Mouse (Mus musculus) thymus, postnatal 10 days (tissue): ENCODE measurements around the gene Ndufaf2.

ENCODE experiments used
- DNase-seq, 2 experiments: peaks; one replicate each; pipeline ENCODE4 v3.0.0; 2021; ENCODE audit warnings: low spot score in 2 of 2

Gene Ndufaf2

GRCm38 (mm10) chr13:108086036-108086435 is 72.4 kb downstream of the Ndufaf2 start:
- no peak for DNase-seq

- DNase-seq = no peak
Observed at GRCm38 (mm10) chr13:108084086-108084485, 74.3 kb downstream of the Ndufaf2 start.

- no peak for DNase-seq
Observed at GRCm38 (mm10) chr13:108077901-108078300, 80.5 kb downstream of the Ndufaf2 start.

GRCm38 (mm10) chr13:108077476-108077875 is 80.9 kb downstream of the Ndufaf2 start:
- DNase-seq = no peak

- no peak for DNase-seq
Observed at GRCm38 (mm10) chr13:108070171-108070570, 88.3 kb downstream of the Ndufaf2 start.

GRCm38 (mm10) chr13:108069151-108069550 is 89.3 kb downstream of the Ndufaf2 start:
- DNase-seq = no peak

- DNase-seq = no peak
Observed at GRCm38 (mm10) chr13:108066021-108066420, 92.4 kb downstream of the Ndufaf2 start.

- DNase-seq = no peak
Observed at GRCm38 (mm10) chr13:108064331-108064730, 94.1 kb downstream of the Ndufaf2 start.

GRCm38 (mm10) chr13:108063374-108064134 is 94.9 kb downstream of the Ndufaf2 start:
- no peak for DNase-seq

- DNase-seq = no peak
Observed at GRCm38 (mm10) chr13:108062900-108063299, 95.5 kb downstream of the Ndufaf2 start.

GRCm38 (mm10) chr13:108060936-108061578 is 97.4 kb downstream of the Ndufaf2 start:
- DNase-seq = no peak

- DNase-seq = no peak
Observed at GRCm38 (mm10) chr13:108060286-108060885, 98.0 kb downstream of the Ndufaf2 start.

- peak; percentile 25 to 40 for DNase-seq
Observed at GRCm38 (mm10) chr13:108056896-108057295, 101.5 kb downstream of the Ndufaf2 start.

GRCm38 (mm10) chr13:108047364-108047763 is 111.1 kb downstream of the Ndufaf2 start:
- DNase-seq = no peak

GRCm38 (mm10) chr13:108046891-108047290 is 111.5 kb downstream of the Ndufaf2 start:
- no peak for DNase-seq

GRCm38 (mm10) chr13:108046071-108046470 is 112.4 kb downstream of the Ndufaf2 start:
- no peak for DNase-seq

- DNase-seq = no peak
Observed at GRCm38 (mm10) chr13:108045646-108046045, 112.8 kb downstream of the Ndufaf2 start.

- peak; percentile 78 to 83 for DNase-seq
Observed at GRCm38 (mm10) chr13:108044222-108044941, 114.0 kb downstream of the Ndufaf2 start, which contains the start of gene Smim15. Smim15 (plus strand) TSS chr13:108044446.

GRCm38 (mm10) chr13:108043431-108044221 is 114.8 kb downstream of the Ndufaf2 start:
- no peak for DNase-seq

GRCm38 (mm10) chr13:108041358-108041757 is 117.1 kb downstream of the Ndufaf2 start:
- DNase-seq = peak; percentile 63 to 70

- no peak for DNase-seq
Observed at GRCm38 (mm10) chr13:108040451-108040850, 118.0 kb downstream of the Ndufaf2 start.
